Mouse (Mus musculus): ENCODE results near the gene Smarcb1. TPM values are rescaled to one million over a fixed set of nuclear protein-coding genes. Genes with fewer than 3 reads are reported as not detected.
A peak's percentile ranks its signal among the peaks of the same experiment; 100 is the strongest.

The Smarcb1 gene
- polyA plus RNA-seq, 1 experiment = 53.1 TPM

- 35% methylated on average over 20 of the region's 20 CpGs for WGBS
- H3K4me1 ChIP-seq (ENCODE audit: control insufficient read depth, insufficient read depth, low read length) = no peaks in the 10 kb centered on the region
- no peak overlapping the region for H3K4me3 ChIP-seq (replicated peaks; ENCODE audit: extremely low read depth, low read depth, low read length)
- TF ChIP-seq POLR2A (IDR thresholded peaks at IDR 0.05; ENCODE audit: borderline replicate concordance, extremely low read depth, low read depth, low read length) = no peak
- TF ChIP-seq CTCF (IDR thresholded peaks at IDR 0.05; ENCODE audit: insufficient read depth, low read length) = no peak
- DNase-seq = no peak
These were observed 39.6 kb downstream of the Smarcb1 start for GRCm38 (mm10) chr10:75881578-75882432.

DNA sequence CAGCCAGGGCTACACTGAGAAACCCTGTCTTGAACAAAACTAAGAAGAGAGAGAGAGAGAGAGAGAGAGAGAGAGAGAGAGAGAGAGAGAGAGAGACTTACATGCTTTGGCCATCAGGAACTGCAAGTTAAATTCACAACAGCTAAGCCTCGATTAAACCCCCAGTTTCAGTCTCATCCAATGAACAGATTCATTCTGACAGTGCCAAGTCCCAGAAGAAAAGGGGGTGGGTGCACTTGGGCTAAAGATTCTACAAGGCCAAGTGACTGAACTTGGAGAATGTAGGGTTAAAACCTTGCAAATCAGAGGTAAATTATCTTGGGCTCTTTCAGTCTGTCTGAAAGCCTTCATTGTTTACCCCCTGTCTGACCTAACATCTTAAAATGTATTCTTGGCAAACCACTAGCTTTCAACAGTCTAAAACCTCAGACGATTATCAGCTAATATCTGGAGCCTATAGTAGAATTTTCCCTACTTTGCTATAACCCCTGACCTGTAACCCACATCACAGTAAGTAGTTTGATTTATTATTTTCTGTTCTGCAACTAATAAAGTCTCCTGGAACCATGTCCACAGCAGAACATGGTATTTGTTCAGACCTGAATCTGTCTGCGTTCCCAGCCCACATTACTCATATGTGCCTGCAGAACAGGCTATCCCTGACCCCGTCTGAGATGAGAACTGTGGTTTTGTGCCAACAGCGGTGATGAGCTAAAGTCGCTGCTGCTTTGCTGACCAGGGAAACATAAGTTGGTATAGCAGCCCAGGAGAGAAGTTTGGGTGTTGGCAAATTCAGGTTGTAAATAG is 40.4 kb downstream of the Smarcb1 start:
- Histone ChIP-seq H3K4me3 (replicated peaks; ENCODE audit: extremely low read depth, low read depth, low read length) (no peak overlapping the region), H3K4me1 (ENCODE audit: control insufficient read depth, insufficient read depth, low read length) (no peaks in the 10 kb centered on the region)
- no peak for TF ChIP-seq POLR2A (IDR thresholded peaks at IDR 0.05; ENCODE audit: borderline replicate concordance, extremely low read depth, low read depth, low read length)
- TF ChIP-seq CTCF (IDR thresholded peaks at IDR 0.05; ENCODE audit: insufficient read depth, low read length) = no peak
- WGBS = 48% methylated on average over 6 of the region's 6 CpGs
- DNase-seq = no peak

- 91% methylated on average over 10 of the region's 10 CpGs for WGBS
- TF ChIP-seq POLR2A (IDR thresholded peaks at IDR 0.05; ENCODE audit: borderline replicate concordance, extremely low read depth, low read depth, low read length) (no peak), CTCF (IDR thresholded peaks at IDR 0.05; ENCODE audit: insufficient read depth, low read length) (no peak)
- Histone ChIP-seq H3K4me1 (ENCODE audit: control insufficient read depth, insufficient read depth, low read length) (no peaks in the 10 kb centered on the region), H3K4me3 (replicated peaks; ENCODE audit: extremely low read depth, low read depth, low read length) (no peak overlapping the region)
- no peak for DNase-seq
These were observed 41.1 kb downstream of the Smarcb1 start for GRCm38 (mm10) chr10:75880351-75880750.

DNA sequence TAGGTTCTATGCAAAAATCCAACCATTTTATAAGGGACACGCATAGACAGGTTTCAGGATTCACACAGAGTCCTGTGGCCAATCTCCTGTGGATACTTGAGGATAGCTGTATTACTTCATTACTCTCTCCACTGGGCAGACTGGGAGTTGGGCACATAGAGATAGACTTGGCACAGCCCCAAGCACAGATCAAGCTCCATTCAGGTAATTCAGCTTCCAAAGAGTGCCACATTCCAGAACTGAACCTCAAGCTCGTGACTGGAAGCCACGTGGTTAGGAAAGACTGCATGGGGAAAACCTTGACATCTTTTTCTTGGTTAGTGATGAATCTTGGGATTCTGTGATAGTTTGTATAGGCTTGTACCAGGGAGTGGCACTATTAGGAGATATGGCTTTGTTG is 42.6 kb downstream of the Smarcb1 start:
- Histone ChIP-seq H3K4me1 (ENCODE audit: control insufficient read depth, insufficient read depth, low read length) (no peaks in the 10 kb centered on the region), H3K4me3 (replicated peaks; ENCODE audit: extremely low read depth, low read depth, low read length) (no peak overlapping the region)
- WGBS = 68% methylated on average over 3 of the region's 3 CpGs
- DNase-seq = no peak
- TF ChIP-seq POLR2A (IDR thresholded peaks at IDR 0.05; ENCODE audit: borderline replicate concordance, extremely low read depth, low read depth, low read length) = no peak

DNA sequence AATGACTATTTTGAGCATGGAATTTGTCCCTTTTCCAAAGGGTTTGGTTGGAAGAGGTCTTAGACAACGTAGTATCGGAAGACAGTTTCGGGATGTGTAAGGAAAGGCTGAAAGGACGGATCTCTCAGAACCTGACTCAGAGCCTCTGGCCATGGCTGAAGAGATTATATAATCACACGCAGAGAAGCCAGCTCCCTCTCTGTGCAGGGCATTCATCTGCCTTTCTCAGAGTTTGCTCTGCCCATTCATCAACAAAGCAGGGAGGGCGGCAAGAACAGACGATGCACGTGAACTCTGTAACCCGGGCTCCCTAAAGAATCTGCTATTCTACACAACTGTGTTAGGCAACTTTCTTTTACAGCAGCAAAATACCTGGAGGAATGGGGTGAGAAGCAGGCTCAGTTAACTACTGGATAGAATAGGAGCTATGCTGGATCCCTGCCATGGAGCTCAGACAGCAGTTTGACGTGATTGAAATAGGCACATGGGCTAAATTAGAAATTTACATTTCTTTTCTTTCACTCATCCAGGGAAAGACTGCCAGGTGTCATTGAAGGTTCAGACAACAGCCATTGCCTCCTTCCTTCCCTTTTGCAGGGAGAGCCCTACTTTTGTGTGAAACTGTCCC is 47.8 kb downstream of the Smarcb1 start:
- no peak for DNase-seq
- TF ChIP-seq POLR2A (IDR thresholded peaks at IDR 0.05; ENCODE audit: borderline replicate concordance, extremely low read depth, low read depth, low read length) (no peak), CTCF (IDR thresholded peaks at IDR 0.05; ENCODE audit: insufficient read depth, low read length) (no peak)
- H3K4me1 ChIP-seq (ENCODE audit: control insufficient read depth, insufficient read depth, low read length) = no peaks in the 10 kb centered on the region
- WGBS = 35% methylated on average over 10 of the region's 10 CpGs
- H3K4me3 ChIP-seq (replicated peaks; ENCODE audit: extremely low read depth, low read depth, low read length) = no peak overlapping the region

DNA sequence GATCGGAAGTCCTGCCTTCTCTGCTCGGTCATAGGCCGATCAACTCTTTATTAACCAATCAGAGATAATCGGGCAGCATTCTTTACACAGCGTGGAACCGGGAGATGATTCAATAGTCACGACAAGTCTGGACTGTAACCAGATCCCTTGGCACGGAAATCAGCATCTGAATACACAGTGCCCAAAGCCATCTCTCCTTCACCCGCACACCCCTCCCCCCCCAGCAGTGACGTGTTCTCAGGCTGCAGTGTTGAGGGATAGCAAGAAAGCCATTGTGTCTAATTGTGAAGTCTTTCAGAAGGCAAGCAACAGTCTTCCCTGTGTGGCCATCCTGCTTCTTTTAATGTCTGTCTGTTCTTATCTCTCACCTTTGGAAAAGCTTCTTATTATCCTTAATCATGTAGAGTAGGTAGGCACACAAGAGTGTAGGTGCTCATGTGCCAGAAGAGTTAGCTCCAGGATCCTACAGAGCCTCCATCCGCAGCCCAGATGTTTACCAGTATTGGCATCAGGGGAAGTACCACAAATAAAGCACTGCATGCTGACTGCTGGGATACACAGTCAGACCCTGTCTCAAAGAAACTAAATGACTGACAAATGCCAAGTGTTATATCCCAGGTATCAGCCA is 48.4 kb downstream of the Smarcb1 start:
- TF ChIP-seq POLR2A (IDR thresholded peaks at IDR 0.05; ENCODE audit: borderline replicate concordance, extremely low read depth, low read depth, low read length) = no peak
- no peak for TF ChIP-seq CTCF (IDR thresholded peaks at IDR 0.05; ENCODE audit: insufficient read depth, low read length)
- DNase-seq = no peak
- no peaks in the 10 kb centered on the region for H3K4me1 ChIP-seq (ENCODE audit: control insufficient read depth, insufficient read depth, low read length)
- WGBS = 3% methylated on average over 11 of the region's 11 CpGs
- peak overlapping the region; percentile 54 for H3K4me3 ChIP-seq (replicated peaks; ENCODE audit: extremely low read depth, low read depth, low read length)

GRCm38 (mm10) chr10:75872025-75872914 is 49.1 kb downstream of the Smarcb1 start:
- Histone ChIP-seq H3K4me1 (ENCODE audit: control insufficient read depth, insufficient read depth, low read length) (no peaks in the 10 kb centered on the region), H3K4me3 (replicated peaks; ENCODE audit: extremely low read depth, low read depth, low read length) (peak overlapping the region; percentile 48)
- TF ChIP-seq CTCF (IDR thresholded peaks at IDR 0.05; ENCODE audit: insufficient read depth, low read length) = no peak
- TF ChIP-seq POLR2A (IDR thresholded peaks at IDR 0.05; ENCODE audit: borderline replicate concordance, extremely low read depth, low read depth, low read length) = no peak
- no peak for DNase-seq
- 40% methylated on average over 10 of the region's 10 CpGs for WGBS

- DNase-seq = no peak
- WGBS = 66% methylated on average over 5 of the region's 5 CpGs
- no peak for TF ChIP-seq POLR2A (IDR thresholded peaks at IDR 0.05; ENCODE audit: borderline replicate concordance, extremely low read depth, low read depth, low read length)
- no peak for TF ChIP-seq CTCF (IDR thresholded peaks at IDR 0.05; ENCODE audit: insufficient read depth, low read length)
- H3K4me1 ChIP-seq (ENCODE audit: control insufficient read depth, insufficient read depth, low read length) = peaks cover 4% of the 10 kb centered on the region
- no peak overlapping the region for H3K4me3 ChIP-seq (replicated peaks; ENCODE audit: extremely low read depth, low read depth, low read length)
These were observed 59.8 kb downstream of the Smarcb1 start for GRCm38 (mm10) chr10:75861587-75861986.

Measured in lung, adult 2 months (tissue).